Mouse (Mus musculus): ENCODE measurements at regions not wholly inside any gene's neighbourhood (a gene's known extent, or its start where the extent isn't known, plus 50 kb on each side); places are given as distances from the start of the nearest gene placed in this dataset.

DNA sequence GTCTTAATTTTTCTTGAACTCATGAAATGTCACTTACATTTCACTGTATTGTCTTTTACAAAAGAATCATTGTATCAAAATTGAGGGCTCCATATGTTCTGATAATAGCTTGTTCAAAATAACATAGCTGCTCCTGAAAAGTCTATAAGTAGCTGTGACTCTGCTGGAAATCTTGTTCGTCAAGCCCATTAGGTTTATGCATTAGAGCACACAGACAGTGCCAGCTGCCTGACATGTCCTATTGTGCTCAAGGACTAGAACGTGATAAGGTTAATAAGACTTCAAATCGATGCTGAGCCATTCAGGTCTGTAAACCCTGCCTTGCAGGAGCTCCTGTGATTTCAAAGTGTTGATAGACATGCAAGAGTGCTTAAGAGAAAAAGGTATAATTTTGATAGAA, 438.0 kb downstream of the Fam198b start:
- Histone ChIP-seq H3K27ac (replicated peaks in 1 of 2; ENCODE audit: control insufficient read depth in 1 of 2, insufficient read depth in 1 of 2, low read depth in 2 of 2, low read length in 2 of 2) (no peak overlapping the region), H3K36me3 (ENCODE audit: control insufficient read depth, insufficient read depth, low read length) (no peaks in the 10 kb centered on the region), H3K9ac (ENCODE audit: low read length) (no peak overlapping the region), H3K4me2 (ENCODE audit: low read length) (no peak overlapping the region), H3K9me3 (ENCODE audit: control insufficient read depth, low read length) (no peaks in the 10 kb centered on the region), H3K4me1 (ENCODE audit: control insufficient read depth in 2 of 2, insufficient read depth in 2 of 2, low read length in 2 of 2) (no peaks in the 10 kb centered on the region), H3K27me3 (ENCODE audit: control insufficient read depth, insufficient read depth, low read length) (no peaks in the 10 kb centered on the region), H3K4me3 (ENCODE audit: control insufficient read depth in 1 of 2, insufficient read depth in 1 of 2, low read depth in 1 of 2, low read length in 2 of 2) (no peak overlapping the region)
- WGBS = 53% methylated on average over 3 of the region's 3 CpGs
- ATAC-seq (ENCODE audit: insufficient number of reproducible peaks, insufficient read depth, low FRiP score, low read depth) = no peak

DNA sequence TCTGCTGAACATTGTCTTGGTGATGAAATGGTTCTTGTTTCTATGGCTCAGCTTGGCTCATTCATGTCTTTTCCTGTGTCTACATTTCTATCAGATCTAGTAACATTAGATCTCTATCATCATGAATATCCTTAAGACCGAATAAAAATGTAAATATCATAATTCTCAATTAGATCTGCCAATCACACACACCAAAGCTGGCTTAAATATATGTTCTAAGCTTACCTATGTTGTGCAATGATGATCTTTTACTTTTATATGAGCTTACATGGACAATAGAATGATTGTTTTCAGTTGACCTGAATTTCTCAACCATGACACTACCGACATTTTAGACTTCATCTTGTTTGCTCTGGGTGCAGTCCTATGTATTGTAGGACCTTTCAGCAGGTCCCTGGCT, 440.4 kb downstream of the Fam198b start:
- Histone ChIP-seq H3K9me3 (ENCODE audit: control insufficient read depth, low read length) (no peaks in the 10 kb centered on the region), H3K9ac (ENCODE audit: low read length) (no peak overlapping the region), H3K4me3 (ENCODE audit: control insufficient read depth in 1 of 2, insufficient read depth in 1 of 2, low read depth in 1 of 2, low read length in 2 of 2) (no peak overlapping the region), H3K36me3 (ENCODE audit: control insufficient read depth, insufficient read depth, low read length) (no peaks in the 10 kb centered on the region), H3K27ac (replicated peaks in 1 of 2; ENCODE audit: control insufficient read depth in 1 of 2, insufficient read depth in 1 of 2, low read depth in 2 of 2, low read length in 2 of 2) (no peak overlapping the region), H3K27me3 (ENCODE audit: control insufficient read depth, insufficient read depth, low read length) (no peaks in the 10 kb centered on the region), H3K4me2 (ENCODE audit: low read length) (no peak overlapping the region), H3K4me1 (ENCODE audit: control insufficient read depth in 2 of 2, insufficient read depth in 2 of 2, low read length in 2 of 2) (no peaks in the 10 kb centered on the region)
- 77% methylated on average over 2 of the region's 2 CpGs for WGBS
- ATAC-seq (ENCODE audit: insufficient number of reproducible peaks, insufficient read depth, low FRiP score, low read depth) = no peak

DNA sequence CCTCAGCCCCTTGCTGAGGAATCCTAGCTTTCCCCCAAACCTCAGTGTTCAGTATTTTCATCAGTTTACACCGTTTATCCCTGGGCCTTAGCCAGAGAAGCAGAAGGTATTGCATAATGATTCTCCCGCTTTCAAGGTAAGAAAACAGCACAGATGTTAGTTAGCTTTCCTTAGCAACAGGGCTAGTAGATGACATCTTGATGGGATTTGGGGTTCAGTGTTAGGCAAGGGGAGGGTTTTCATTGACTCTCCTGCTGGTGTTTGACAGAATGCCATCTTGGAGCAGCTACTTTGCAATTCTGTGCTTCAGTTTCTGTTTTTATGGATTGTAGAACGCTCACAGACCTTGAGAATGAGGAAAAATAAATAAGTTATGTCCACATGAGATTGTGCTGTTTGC, 447.4 kb downstream of the Fam198b start:
- H3K4me3 ChIP-seq (ENCODE audit: control insufficient read depth in 1 of 2, insufficient read depth in 1 of 2, low read depth in 1 of 2, low read length in 2 of 2) = no peak overlapping the region
- H3K27ac ChIP-seq (replicated peaks in 1 of 2; ENCODE audit: control insufficient read depth in 1 of 2, insufficient read depth in 1 of 2, low read depth in 2 of 2, low read length in 2 of 2) = no peak overlapping the region
- no peak overlapping the region for H3K4me2 ChIP-seq (ENCODE audit: low read length)
- H3K9me3 ChIP-seq (ENCODE audit: control insufficient read depth, low read length) = no peaks in the 10 kb centered on the region
- H3K27me3 ChIP-seq (ENCODE audit: control insufficient read depth, insufficient read depth, low read length) = no peaks in the 10 kb centered on the region
- 71% methylated on average over 3 of the region's 3 CpGs for WGBS
- no peak for ATAC-seq (ENCODE audit: insufficient number of reproducible peaks, insufficient read depth, low FRiP score, low read depth)
- H3K36me3 ChIP-seq (ENCODE audit: control insufficient read depth, insufficient read depth, low read length) = no peaks in the 10 kb centered on the region
- H3K9ac ChIP-seq (ENCODE audit: low read length) = no peak overlapping the region
- no peaks in the 10 kb centered on the region for H3K4me1 ChIP-seq (ENCODE audit: control insufficient read depth in 2 of 2, insufficient read depth in 2 of 2, low read length in 2 of 2)

DNA sequence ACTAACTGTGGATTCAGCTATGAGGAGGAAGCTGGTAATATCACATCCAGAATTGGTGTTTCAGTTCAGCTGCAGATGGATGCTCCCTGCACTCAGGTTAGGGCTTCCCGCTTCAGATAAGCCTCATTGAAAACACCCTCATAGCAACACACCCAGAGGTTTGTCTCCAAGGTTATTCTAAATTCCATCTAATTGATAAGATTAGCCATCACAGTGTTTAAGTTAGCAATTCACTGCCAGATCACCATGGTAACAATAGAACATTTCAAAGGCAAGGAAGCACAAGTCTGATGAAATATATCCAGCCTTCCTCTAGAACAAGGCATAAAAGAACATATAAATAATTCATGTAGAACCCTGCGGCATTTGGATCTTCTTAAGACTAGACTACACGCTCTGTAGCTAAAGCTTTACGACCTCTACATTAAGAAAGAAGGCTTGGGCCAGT, 450.1 kb downstream of the Fam198b start:
- no peak overlapping the region for H3K4me2 ChIP-seq (ENCODE audit: low read length)
- no peaks in the 10 kb centered on the region for H3K4me1 ChIP-seq (ENCODE audit: control insufficient read depth in 2 of 2, insufficient read depth in 2 of 2, low read length in 2 of 2)
- H3K36me3 ChIP-seq (ENCODE audit: control insufficient read depth, insufficient read depth, low read length) = no peaks in the 10 kb centered on the region
- no peak overlapping the region for H3K27ac ChIP-seq (replicated peaks in 1 of 2; ENCODE audit: control insufficient read depth in 1 of 2, insufficient read depth in 1 of 2, low read depth in 2 of 2, low read length in 2 of 2)
- no peak overlapping the region for H3K9ac ChIP-seq (ENCODE audit: low read length)
- WGBS = 78% methylated on average over 4 of the region's 4 CpGs
- no peak overlapping the region for H3K4me3 ChIP-seq (ENCODE audit: control insufficient read depth in 1 of 2, insufficient read depth in 1 of 2, low read depth in 1 of 2, low read length in 2 of 2)
- no peaks in the 10 kb centered on the region for H3K9me3 ChIP-seq (ENCODE audit: control insufficient read depth, low read length)
- no peaks in the 10 kb centered on the region for H3K27me3 ChIP-seq (ENCODE audit: control insufficient read depth, insufficient read depth, low read length)
- no peak for ATAC-seq (ENCODE audit: insufficient number of reproducible peaks, insufficient read depth, low FRiP score, low read depth)

DNA sequence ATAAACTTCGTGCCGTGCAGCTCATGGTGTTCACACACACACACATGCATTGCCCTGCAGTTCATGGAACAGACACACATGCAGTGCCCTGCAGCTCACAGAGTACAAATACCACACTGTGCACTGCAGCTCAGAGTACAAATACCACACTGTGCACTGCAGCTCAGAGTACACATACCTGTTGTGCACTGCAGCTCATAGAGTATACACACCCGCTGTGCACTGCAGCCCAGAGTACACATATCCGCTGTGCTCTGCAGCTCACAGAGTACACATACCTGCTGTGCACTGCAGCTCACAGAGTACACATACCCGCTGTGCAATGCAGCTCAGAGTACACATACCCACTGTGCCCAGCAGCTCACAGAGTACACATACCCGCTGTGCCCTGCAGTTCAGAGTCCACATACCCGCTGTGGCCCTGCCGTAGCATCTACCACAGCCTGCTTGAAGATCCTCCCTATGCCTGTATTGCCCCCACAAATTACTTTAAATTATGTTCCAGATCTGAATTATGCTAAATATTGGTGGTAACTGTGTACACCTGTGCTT, 451.9 kb downstream of the Fam198b start:
- Histone ChIP-seq H3K27ac (replicated peaks in 1 of 2; ENCODE audit: control insufficient read depth in 1 of 2, insufficient read depth in 1 of 2, low read depth in 2 of 2, low read length in 2 of 2) (no peak overlapping the region), H3K9ac (ENCODE audit: low read length) (no peak overlapping the region), H3K4me1 (ENCODE audit: control insufficient read depth in 2 of 2, insufficient read depth in 2 of 2, low read length in 2 of 2) (no peaks in the 10 kb centered on the region), H3K27me3 (ENCODE audit: control insufficient read depth, insufficient read depth, low read length) (no peaks in the 10 kb centered on the region), H3K9me3 (ENCODE audit: control insufficient read depth, low read length) (no peaks in the 10 kb centered on the region), H3K4me2 (ENCODE audit: low read length) (no peak overlapping the region), H3K4me3 (ENCODE audit: control insufficient read depth in 1 of 2, insufficient read depth in 1 of 2, low read depth in 1 of 2, low read length in 2 of 2) (no peak overlapping the region), H3K36me3 (ENCODE audit: control insufficient read depth, insufficient read depth, low read length) (no peaks in the 10 kb centered on the region)
- no peak for ATAC-seq (ENCODE audit: insufficient number of reproducible peaks, insufficient read depth, low FRiP score, low read depth)
- 85% methylated on average over 8 of the region's 8 CpGs for WGBS

DNA sequence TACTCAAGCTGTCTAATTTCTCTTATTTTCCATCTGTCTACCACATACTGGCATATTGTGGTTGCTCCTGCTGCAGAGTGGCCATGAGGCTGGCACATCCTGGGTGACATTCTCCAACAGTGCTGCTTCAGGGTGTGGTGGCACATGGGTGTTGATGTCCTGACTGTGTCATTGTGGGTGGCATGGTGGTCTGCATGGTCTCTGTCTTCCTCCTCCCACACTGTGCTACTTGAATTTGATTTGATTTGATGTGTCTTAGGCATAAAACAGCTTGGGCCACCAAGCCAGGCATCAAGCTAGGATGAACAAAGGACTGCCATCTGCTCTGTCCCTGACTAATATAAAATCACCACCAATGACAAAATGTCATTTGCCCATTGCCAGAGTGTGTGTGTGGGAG, 434.7 kb downstream of the Gria2 start:
- Histone ChIP-seq H3K4me3 (ENCODE audit: control insufficient read depth in 1 of 2, insufficient read depth in 1 of 2, low read depth in 1 of 2, low read length in 2 of 2) (no peak overlapping the region), H3K36me3 (ENCODE audit: control insufficient read depth, insufficient read depth, low read length) (no peaks in the 10 kb centered on the region), H3K27ac (replicated peaks in 1 of 2; ENCODE audit: control insufficient read depth in 1 of 2, insufficient read depth in 1 of 2, low read depth in 2 of 2, low read length in 2 of 2) (no peak overlapping the region), H3K9ac (ENCODE audit: low read length) (no peak overlapping the region), H3K4me1 (ENCODE audit: control insufficient read depth in 2 of 2, insufficient read depth in 2 of 2, low read length in 2 of 2) (no peaks in the 10 kb centered on the region), H3K27me3 (ENCODE audit: control insufficient read depth, insufficient read depth, low read length) (no peaks in the 10 kb centered on the region), H3K4me2 (ENCODE audit: low read length) (no peak overlapping the region), H3K9me3 (ENCODE audit: control insufficient read depth, low read length) (no peaks in the 10 kb centered on the region)
- no peak for ATAC-seq (ENCODE audit: insufficient number of reproducible peaks, insufficient read depth, low FRiP score, low read depth)

DNA sequence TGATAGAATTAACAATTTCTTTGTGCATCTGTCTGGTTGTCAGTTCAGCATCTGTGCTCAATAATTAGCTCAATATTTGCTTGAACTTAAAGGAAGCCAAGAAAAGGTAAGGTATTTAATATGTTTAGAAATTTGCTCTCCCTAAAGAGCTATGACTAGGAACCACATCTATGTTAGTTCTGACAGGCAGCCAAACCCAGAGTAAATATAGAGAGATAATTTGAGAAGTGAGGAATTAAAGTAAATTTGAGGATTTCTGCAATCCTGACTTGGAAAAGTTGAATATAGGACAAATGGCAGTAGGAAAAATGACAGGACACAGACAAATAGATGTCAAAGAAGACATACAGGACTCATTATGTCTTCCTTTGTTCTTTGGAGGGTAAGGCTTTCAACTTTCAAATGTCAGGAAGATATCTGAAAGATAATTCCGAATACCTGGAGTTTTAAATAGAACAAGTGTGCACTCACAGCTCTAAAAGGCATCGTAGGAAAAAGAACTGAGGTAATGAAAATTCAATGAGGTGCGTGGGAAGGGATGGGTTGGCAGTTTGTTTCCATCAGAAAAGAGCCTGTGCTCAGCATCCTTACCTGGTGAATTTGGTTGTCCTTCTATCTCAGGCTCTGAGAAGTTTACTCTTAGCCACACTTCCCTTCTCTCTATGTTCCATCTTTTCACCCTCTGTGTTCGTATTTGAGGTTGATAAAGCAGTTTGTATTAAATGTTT, 433.3 kb downstream of the Gria2 start:
- H3K9ac ChIP-seq (ENCODE audit: low read length) = no peak overlapping the region
- no peaks in the 10 kb centered on the region for H3K4me1 ChIP-seq (ENCODE audit: control insufficient read depth in 2 of 2, insufficient read depth in 2 of 2, low read length in 2 of 2)
- 72% methylated on average over 4 of the region's 4 CpGs for WGBS
- H3K27me3 ChIP-seq (ENCODE audit: control insufficient read depth, insufficient read depth, low read length) = no peaks in the 10 kb centered on the region
- no peak overlapping the region for H3K27ac ChIP-seq (replicated peaks in 1 of 2; ENCODE audit: control insufficient read depth in 1 of 2, insufficient read depth in 1 of 2, low read depth in 2 of 2, low read length in 2 of 2)
- ATAC-seq (ENCODE audit: insufficient number of reproducible peaks, insufficient read depth, low FRiP score, low read depth) = no peak
- H3K4me2 ChIP-seq (ENCODE audit: low read length) = no peak overlapping the region
- H3K36me3 ChIP-seq (ENCODE audit: control insufficient read depth, insufficient read depth, low read length) = no peaks in the 10 kb centered on the region
- no peak overlapping the region for H3K4me3 ChIP-seq (ENCODE audit: control insufficient read depth in 1 of 2, insufficient read depth in 1 of 2, low read depth in 1 of 2, low read length in 2 of 2)
- no peaks in the 10 kb centered on the region for H3K9me3 ChIP-seq (ENCODE audit: control insufficient read depth, low read length)

DNA sequence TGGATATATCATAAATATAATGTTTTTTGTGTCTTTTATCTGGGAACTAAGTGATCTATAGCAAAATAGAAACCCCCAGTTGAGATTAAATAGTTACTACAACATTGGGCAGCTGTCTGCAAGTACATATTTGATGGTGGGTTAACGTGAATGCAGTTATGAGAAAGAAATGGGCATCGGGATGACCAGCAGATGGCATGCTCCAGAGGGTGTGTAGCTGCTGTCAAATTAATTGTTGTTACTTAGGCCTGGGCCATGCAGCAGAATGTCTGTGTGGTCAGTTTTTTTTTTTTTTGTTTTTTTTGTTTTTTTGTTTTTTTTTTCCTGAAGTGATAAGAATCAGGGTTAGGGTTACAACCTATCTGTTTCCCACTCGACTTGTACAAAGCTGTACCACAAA, 430.2 kb downstream of the Gria2 start:
- Histone ChIP-seq H3K9me3 (ENCODE audit: control insufficient read depth, low read length) (no peaks in the 10 kb centered on the region), H3K4me3 (ENCODE audit: control insufficient read depth in 1 of 2, insufficient read depth in 1 of 2, low read depth in 1 of 2, low read length in 2 of 2) (no peak overlapping the region), H3K27ac (replicated peaks in 1 of 2; ENCODE audit: control insufficient read depth in 1 of 2, insufficient read depth in 1 of 2, low read depth in 2 of 2, low read length in 2 of 2) (no peak overlapping the region), H3K36me3 (ENCODE audit: control insufficient read depth, insufficient read depth, low read length) (no peaks in the 10 kb centered on the region), H3K9ac (ENCODE audit: low read length) (no peak overlapping the region), H3K4me2 (ENCODE audit: low read length) (no peak overlapping the region), H3K4me1 (ENCODE audit: control insufficient read depth in 2 of 2, insufficient read depth in 2 of 2, low read length in 2 of 2) (no peaks in the 10 kb centered on the region), H3K27me3 (ENCODE audit: control insufficient read depth, insufficient read depth, low read length) (no peaks in the 10 kb centered on the region)
- no peak for ATAC-seq (ENCODE audit: insufficient number of reproducible peaks, insufficient read depth, low FRiP score, low read depth)
- WGBS = 53% methylated on average over 3 of the region's 3 CpGs
